Mouse (Mus musculus) lung, adult 2 months (tissue): ENCODE measurements around the gene Nek7.

Experiments
- CTCF ChIP-seq: fragments of 200-500 bp; IDR thresholded peaks from 2 replicates; pipeline ENCODE4 v1.5.1; 2011; ENCODE audit warnings: mild to moderate bottlenecking, low read length, control low read depth; ENCODE audit not compliant: insufficient read depth
- POLR2A ChIP-seq: fragments of 200-500 bp; IDR thresholded peaks from 2 replicates; pipeline ENCODE4 v1.6.1; 2011; ENCODE audit warnings: low read depth, mild to moderate bottlenecking, control low read depth, low read length, borderline replicate concordance; ENCODE audit errors: extremely low read depth

DNA sequence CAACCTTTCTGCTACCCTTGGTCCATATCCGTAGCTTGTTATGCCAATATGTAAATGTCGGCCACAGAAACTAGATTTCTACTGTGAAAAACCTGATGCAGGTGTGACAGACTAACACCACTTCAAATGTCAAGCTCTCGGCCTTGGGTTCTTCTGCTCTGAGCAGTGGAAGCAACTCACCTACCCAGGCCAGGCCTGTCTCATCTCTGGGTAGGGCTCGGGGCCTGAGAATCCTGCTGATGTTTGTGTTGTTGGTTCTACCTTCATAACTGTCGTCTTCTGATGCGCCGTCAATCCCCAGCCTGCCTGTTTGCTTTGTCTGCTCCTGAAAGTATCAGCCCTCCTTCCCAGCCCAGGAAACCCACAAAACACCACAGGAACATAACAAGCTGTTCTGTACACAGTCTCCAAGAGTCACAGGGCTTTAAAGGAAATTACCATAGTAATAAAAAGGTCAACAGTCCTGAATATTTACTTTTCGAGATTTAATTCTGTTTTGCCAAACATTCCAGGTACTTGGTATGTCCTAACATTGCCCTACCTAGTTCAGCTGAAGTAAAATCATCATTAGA lies 29.4 kb downstream of the Nek7 start:
- TF ChIP-seq POLR2A (no peak), CTCF (no peak)
